Mouse (Mus musculus): ENCODE measurements around the gene Fmnl1.
"Not testable (repeated sequence)": the region's sequence is repeated elsewhere in the genome, so short reads cannot be mapped to it uniquely, and the experiment has no call there.

Gene Fmnl1

GRCm38 (mm10) chr11:103222718-103223117 is 51.8 kb downstream of the Fmnl1 start:
- DNase-seq (ENCODE audit: low read depth, low spot score), result not testable (repeated sequence)

DNA sequence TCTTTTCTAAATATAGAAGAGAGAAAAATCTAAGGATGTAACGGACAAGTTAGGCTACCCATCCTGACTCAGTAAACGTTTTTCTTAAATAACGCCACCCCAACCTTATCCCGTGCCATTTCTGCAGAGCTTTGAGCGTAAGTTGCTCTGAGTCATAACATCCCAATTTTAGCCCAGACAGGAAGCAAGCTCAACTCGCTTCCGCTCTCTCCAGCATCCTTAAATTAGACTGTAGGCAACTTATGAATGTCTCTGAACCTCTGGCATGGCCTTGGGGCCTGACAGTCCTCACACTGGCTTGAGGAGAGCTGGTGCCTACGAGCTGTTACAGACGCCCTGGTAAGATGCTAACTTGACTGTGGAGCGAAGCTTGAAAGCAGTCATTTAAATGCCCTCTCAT is 52.5 kb downstream of the Fmnl1 start:
- peak; percentile 80 for DNase-seq (ENCODE audit: low read depth, low spot score)

- DNase-seq (ENCODE audit: low read depth, low spot score), result no peak
Measured at GRCm38 (mm10) chr11:103223951-103224456, 53.1 kb downstream of the Fmnl1 start.

GRCm38 (mm10) chr11:103229608-103230007 is 58.7 kb downstream of the Fmnl1 start:
- no peak for DNase-seq (ENCODE audit: low read depth, low spot score)

- no peak for DNase-seq (ENCODE audit: low read depth, low spot score)
Measured at GRCm38 (mm10) chr11:103230626-103231025, 59.7 kb downstream of the Fmnl1 start.

DNA sequence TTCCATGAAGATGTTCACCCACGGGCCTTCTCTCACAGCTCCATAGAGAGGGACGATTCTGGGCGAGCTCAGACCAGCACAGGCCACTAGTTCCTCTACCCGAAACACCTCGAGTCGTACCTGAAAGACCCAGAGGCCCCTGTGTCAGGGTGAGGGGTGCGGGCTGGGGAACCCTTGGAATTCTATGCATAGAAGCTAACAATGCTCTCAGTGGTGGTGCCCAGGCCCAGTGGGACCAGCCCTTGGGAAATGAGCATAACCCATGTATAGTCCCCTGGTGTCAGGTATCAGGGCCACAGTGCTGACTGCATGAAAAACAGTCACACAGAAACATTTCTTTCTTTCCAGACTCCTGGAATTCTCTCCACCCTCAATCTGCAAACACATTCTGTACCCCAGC is 60.5 kb downstream of the Fmnl1 start:
- DNase-seq (ENCODE audit: low read depth, low spot score), result no peak

DNA sequence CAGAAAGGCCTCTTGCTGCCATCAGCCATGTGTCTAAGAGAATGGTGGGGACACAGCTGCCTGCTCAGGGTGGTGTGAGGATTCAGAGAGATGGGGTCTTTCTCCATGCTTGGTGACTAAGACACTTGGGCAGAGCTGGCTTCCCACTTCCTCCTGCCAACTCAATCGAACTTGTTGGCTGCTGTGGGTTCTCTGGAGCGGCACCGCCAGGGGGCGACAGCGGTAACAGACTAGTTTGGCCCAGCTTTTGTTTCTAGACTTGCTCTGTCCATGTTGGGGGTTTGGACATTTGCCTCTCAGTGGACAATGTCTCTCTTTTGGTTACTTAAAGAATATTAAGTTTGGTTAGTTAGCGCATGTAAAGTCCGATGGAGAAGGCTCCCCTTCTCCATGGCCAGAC is 62.1 kb downstream of the Fmnl1 start:
- no peak for DNase-seq (ENCODE audit: low read depth, low spot score)

DNA sequence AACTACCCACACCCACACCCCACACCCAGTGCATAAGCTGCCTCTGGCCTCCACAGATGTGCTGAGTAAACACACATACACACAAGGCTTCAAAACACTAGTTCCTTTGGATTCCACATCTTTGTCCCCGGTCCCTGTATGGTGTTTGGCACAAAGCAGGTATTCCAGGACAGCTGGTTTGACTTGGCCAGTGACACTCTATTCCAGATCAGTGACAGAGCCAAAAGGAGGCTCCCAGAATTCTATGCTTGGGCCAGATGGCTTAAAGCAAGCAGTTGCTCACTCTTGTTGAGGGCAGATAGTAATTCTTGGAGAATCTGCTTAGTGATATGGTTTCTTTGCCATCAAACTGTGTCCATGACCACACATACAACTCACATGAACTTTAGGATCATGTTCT is 63.5 kb downstream of the Fmnl1 start:
- no peak for DNase-seq (ENCODE audit: low read depth, low spot score)

- no peak for DNase-seq (ENCODE audit: low read depth, low spot score)
Measured at GRCm38 (mm10) chr11:103235702-103236101, 64.8 kb downstream of the Fmnl1 start.

DNA sequence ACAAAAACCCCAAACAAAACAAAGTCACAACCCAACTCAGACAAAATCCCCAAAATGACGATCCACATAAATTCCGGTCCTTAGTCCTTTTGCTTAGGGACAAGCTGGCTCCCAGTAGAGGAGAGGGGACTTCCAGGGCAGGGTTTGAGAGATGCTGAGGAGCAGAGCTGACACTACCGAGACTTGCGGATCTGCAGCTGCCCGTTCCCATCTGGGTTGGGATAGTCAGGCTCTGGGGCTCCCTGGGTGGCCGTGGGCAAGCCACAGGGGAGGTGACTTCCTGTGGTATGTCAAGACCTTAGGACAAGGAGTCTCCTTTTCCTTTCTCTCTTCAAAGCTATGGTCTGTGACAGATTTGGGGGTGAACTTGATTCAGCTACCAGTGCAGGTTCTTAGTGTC is 65.5 kb downstream of the Fmnl1 start:
- DNase-seq (ENCODE audit: low read depth, low spot score), result no peak

- DNase-seq (ENCODE audit: low read depth, low spot score), result no peak
Measured at GRCm38 (mm10) chr11:103236903-103237302, 66.0 kb downstream of the Fmnl1 start.

DNA sequence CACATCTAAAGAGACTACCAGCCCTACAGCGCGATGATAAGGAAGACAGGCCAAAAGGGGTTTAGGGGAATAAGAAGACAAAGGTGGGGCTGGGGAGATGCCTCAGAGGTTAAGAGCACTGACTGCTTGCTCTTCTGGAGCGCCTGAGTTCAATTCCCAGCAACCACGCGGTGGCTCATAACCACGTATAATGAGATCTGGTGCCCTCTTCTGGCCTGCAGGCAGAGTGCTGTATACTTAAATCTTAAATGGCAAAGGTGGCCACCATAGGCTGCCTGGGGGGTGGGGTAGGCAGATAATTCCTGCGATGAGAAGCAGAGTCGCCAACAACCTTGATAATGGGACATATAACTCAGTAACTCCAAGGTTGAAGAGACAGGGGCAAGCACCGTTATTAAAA is 66.8 kb downstream of the Fmnl1 start:
- no peak for DNase-seq (ENCODE audit: low read depth, low spot score)

- no peak for DNase-seq (ENCODE audit: low read depth, low spot score)
Measured at GRCm38 (mm10) chr11:103240740-103241139, 69.8 kb downstream of the Fmnl1 start.

GRCm38 (mm10) chr11:103244856-103245255 is 73.9 kb downstream of the Fmnl1 start:
- no peak for DNase-seq (ENCODE audit: low read depth, low spot score)

DNA sequence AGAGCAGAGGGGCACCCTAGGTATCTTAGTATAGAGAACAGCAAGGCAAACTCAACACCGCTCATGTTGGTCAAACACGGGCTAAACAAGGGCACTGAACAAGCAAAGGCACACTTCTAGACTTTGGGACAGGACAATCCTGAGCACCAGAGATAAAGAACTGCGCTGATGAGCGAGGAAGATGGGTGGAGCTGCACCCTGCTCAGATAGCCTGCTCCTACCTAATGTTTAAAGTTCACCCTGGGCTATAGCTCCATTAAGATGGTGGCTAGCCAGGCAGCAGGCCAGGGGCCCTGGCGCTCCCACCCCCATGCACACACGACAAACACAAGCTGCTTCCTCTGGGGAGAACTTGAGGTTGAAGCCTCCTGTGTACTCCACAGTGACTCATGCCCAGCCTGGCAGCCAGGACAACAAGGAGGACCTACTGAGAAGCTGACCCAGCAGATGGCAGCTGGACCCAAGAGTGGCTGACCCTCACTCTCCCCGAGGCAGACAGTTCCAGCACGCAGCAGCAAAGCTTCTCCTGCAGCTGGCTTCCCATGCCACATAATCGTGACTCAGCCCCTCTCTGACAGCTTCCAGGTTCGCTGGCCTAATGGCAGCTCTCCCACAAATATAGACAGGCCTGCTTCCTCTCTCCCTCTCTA is 75.3 kb downstream of the Fmnl1 start:
- DNase-seq (ENCODE audit: low read depth, low spot score), result no peak

GRCm38 (mm10) chr11:103246731-103247290 is 75.9 kb downstream of the Fmnl1 start:
- DNase-seq (ENCODE audit: low read depth, low spot score), result no peak

DNA sequence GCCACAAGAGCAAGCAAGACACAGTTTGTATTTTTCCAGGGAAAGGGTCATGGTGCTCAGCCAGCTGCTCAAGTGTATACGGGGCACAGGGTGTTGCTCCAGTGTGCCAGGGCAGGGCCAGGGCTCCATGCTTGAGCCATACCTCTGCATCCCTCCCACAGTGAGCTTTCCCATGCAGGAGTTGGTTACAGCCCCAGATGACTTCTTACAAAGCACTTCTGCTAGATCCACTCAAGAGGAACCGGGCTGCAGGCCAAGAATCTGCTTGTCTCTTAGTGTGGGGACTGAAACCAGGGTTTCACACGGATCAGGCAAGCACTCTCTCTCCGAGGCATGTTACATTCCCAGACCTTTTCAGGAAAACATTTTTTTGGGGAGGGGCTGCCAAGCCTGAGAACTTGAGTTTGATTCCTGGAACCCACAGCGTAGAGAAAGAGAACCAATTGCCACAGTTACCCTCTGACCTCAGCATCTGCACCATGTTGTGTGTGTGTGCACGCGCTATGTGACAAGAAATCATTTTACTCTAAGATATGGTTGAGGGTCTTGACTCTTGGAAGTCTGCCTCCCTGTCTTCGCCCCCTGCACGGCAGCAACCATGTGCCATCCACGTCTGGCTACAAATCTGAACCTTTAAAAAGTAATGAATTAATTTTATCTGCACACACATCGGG is 76.7 kb downstream of the Fmnl1 start:
- peak; percentile 80 for DNase-seq (ENCODE audit: low read depth, low spot score)
